Mouse (Mus musculus) CD4-positive, CD25-positive, alpha-beta regulatory T cell, adult 4 months (primary cell): Measurements from ENCODE around the gene 1600014C23Rik. TPM values are rescaled to one million over a fixed set of nuclear protein-coding genes. Genes with fewer than 3 reads are reported as not detected.

Experiments used
- ATAC-seq: one replicate; pipeline ENCODE4 v1.8.0; 2017
- polyA plus RNA-seq, 2 experiments: library from polyadenylated mRNA; unstranded; fragments of 100-300 nt; shearing (Covaris generic); gene quantifications; one replicate each; pipeline ENCODE4 v1.2.1; 2017

The 1600014C23Rik gene
- polyA plus RNA-seq: not detected

GRCm38 (mm10) chr17:45733735-45734301, at the start of gene 1600014C23Rik:
Gene 1600014C23Rik, minus strand, starts transcription at chr17:45733844.
- ATAC-seq: no peak

DNA sequence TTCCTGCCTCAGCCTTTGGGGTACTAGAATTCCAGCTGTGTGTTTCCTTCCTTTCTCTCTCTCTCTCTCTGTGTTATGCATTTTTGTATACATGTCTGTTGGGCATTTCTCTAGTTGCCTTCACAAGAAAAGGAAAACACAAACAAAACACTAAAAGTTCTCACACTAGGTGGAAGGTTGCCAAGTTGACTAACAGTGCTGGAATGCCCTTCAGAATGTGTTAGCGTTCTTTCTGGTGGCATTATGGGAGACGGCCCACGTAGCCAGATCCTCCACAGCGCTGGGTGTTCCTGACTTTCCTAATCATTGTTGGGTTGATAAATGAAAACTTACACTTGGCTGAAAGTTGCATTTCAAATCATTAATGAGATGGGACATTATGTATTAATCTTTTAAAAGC, 44.8 kb upstream of the 1600014C23Rik start:
- ATAC-seq: no peak

DNA sequence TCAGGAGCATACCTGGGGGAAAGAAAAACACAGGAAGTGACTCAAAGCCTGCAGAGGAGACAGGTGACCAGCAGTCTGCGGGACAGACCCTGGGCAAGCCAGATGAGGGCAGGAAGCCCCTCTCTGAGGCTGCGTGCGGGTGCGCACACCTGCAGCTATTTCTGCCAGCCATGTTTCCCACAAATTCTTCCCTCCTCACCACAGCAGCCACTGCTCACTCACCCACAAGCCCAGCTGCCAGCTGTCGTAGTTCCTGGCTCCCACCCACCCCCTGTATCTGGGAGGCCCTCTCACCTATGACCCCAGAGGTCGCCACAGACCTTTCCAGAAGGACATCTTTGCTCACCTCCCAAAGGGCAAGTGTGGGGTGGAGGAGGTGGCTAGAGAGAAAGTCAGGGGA, 43.8 kb upstream of the 1600014C23Rik start:
- ATAC-seq: no peak

GRCm38 (mm10) chr17:45776185-45776584, 42.5 kb upstream of the 1600014C23Rik start:
- no peak for ATAC-seq

DNA sequence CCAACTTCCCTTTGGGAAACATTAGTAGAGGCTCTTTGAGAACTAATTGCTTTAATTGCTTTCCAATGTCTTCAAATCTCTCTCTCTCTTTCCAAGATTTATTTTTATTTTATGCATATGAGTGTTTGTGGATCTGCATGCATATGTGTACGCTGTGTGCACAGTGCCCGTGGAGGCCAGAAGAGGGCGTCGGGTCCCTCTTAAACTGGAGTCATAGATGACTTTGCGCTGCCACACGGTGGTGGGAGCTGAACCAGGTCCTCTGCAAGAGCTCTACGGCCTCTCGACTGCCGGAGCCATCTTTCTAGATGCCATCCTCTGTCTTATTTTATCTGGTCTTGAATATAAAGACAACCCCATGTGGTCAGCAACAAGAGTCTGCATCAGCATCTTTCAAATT, 41.8 kb upstream of the 1600014C23Rik start:
- no peak for ATAC-seq

DNA sequence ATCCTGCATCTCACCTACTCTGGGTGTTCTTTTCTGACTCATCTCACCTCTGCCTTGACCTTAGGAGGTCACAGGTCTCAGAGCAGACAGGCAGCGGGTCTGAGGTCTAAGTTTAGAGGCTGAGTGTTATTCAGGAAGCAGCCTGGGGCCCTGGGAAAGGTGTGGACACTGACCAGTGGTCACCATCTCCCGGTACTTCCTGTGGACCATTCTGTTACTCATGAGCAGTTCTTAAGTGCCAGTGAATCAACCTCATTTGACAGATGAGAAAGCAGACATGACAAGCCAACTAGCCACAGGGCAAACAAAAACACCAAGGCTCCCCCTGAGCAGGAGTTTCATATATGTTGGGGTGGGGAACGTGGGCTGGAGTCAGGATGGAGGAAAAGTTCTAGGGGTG, 38.9 kb upstream of the 1600014C23Rik start:
- ATAC-seq: no peak

DNA sequence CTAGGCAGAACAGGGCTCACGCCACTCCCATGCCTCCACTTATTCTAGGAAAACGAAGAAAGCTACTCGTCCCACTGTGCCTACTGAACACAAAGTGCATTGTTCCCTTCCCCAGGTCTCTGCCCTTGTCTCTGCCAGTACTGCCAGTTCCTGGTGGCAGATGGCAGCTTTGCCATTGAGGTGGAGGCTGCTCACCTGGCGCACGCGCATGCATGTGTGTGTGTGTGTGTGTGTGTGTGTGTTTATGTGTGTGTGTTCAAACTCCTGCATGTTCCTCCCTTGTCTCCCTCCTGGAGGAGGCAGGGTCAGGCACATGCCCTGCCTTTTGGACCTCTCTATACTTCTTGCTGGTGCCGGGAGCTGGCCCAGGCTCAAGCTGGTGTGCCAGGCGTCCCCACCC, 38.5 kb upstream of the 1600014C23Rik start:
- ATAC-seq: no peak

GRCm38 (mm10) chr17:45770441-45770840, 36.8 kb upstream of the 1600014C23Rik start:
- ATAC-seq: no peak

DNA sequence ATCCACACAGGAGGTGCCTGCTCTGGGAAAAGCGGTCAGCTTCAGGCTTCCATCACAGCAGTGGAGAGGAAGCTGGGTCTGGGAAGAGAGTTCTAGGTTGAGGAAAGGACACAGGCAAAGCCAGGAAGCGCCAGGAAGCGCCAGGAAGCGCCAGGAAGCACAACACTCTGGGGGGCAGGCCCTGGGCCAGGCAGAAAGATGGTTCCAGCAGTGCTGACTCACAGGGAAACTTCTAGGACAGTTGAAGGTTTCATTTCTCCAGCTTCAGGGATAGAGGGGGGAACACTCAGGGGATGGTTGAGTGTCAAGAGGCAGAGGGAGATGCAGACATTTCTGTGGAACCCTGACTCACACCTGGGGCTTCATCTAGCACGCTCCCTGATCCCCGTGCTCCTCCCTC, 36.2 kb upstream of the 1600014C23Rik start:
- no peak for ATAC-seq

DNA sequence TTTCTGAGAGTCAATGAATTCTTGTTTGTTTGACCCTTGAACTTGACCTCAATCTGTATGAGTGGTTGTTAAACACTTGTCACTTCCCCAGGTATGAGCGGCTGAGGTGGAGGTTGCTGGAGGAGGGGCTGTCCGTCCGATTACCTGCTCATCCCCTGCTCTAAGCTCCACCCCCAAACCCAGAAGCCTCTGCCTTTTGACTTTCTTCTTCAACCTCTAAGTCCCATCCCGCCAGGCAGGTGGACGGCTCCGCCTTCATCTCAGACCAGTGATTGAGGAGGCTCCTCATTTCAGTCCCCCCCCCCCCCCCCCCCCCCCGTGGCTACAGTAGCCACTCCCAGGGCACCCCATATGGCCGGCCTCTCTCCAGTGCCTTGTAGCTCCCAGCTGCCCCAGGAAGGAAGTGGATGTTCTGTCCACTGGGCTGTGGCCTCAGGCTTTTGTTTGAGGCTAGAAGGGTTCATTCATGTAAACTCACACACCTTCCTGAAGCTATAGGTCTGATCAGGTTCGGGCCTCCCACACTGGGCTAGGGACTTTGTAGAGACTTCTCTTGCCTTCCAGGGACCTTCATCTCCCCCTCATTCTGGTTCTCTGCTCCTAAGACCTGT, 34.0 kb upstream of the 1600014C23Rik start:
- ATAC-seq: no peak

- ATAC-seq: peak; percentile 56
These were observed 33.3 kb upstream of the 1600014C23Rik start for GRCm38 (mm10) chr17:45766735-45767535.

DNA sequence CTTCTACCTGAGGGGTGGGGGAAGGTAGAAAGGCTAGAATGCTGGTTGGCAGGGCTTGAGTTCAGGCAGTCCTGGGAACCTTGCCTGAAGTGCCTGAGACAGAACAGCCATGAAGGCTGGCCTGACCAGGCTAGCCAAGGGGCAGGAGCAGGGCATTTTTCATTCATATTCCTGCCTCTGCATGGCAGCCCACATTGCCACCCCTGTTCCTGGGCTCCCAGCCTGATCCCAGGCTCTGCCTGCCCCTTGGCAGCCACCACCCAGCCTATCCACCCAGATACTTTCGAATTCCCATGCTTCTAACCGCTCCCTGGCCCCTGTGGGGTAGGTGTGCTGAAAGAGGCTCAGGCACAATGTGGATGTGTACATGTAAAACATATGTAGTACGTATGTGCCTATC, 32.3 kb upstream of the 1600014C23Rik start:
- ATAC-seq: no peak

DNA sequence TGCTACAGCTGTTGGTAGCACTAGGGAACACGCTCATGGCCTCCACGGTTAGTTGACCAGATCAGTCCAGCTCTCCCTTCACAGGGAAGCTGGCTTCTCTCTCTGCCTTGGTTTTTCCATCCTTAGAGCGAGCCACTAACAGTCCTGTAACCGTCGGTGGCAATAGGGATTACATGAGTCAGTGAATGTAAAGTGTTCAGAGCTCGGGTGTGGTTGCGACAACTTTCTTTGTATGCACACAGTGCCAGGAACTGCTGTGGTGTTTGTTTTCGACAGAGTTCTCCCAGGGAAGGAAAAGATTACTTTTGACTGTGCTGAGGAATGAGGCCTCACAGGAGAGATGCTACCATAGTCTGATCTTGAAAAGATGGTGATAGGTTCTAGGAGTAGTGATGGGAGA, 29.5 kb upstream of the 1600014C23Rik start:
- no peak for ATAC-seq

- ATAC-seq: no peak
These were observed 28.3 kb upstream of the 1600014C23Rik start for GRCm38 (mm10) chr17:45761902-45762301.

- ATAC-seq: no peak
These were observed 27.5 kb upstream of the 1600014C23Rik start for GRCm38 (mm10) chr17:45760965-45761645.

DNA sequence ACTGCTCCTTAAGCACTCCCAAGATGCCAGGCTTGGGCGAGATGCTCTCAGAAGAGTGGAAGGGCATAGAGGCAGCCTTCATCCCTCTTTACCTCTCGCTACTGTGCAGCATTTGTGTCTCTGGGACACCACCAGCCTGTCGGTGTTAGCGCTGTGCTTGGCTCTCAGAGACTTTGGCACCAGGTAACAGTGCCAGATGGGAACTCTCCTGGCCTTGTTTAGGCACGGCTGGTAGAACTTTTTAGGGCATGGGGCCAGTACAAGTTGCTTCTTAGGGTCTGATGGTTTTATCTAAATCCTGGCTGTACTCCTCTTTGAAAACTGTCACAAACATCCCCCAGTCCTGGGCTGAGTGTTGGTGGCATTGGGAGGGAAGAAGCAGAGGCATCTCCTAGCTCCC, 26.1 kb upstream of the 1600014C23Rik start:
- ATAC-seq: no peak

GRCm38 (mm10) chr17:45758808-45759207, 25.2 kb upstream of the 1600014C23Rik start:
- no peak for ATAC-seq

- no peak for ATAC-seq
These were observed 24.3 kb upstream of the 1600014C23Rik start for GRCm38 (mm10) chr17:45757932-45758331.

GRCm38 (mm10) chr17:45756831-45757230, 23.2 kb upstream of the 1600014C23Rik start:
- ATAC-seq: no peak

DNA sequence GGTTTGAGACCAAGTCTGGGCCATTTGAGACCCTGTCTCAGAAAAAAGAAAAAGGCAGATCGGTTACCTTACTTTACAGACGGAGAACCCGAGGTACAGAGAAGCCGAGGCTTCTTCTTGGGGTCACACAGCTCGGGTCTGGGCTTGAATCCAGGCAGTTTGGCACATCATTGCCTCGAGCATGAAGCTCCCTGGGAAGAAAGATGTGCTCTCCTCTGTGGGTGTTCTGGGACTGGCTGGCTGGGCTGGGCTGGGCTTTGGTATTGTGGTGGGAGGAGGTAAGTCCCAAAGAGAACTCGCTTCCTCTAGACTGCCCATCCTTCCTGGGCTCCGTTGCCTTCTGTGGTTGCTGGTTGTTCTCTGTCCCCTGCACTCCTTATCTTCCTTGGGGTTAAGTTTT, 22.7 kb upstream of the 1600014C23Rik start:
- no peak for ATAC-seq

GRCm38 (mm10) chr17:45754186-45754862, 20.7 kb upstream of the 1600014C23Rik start:
- ATAC-seq: no peak

DNA sequence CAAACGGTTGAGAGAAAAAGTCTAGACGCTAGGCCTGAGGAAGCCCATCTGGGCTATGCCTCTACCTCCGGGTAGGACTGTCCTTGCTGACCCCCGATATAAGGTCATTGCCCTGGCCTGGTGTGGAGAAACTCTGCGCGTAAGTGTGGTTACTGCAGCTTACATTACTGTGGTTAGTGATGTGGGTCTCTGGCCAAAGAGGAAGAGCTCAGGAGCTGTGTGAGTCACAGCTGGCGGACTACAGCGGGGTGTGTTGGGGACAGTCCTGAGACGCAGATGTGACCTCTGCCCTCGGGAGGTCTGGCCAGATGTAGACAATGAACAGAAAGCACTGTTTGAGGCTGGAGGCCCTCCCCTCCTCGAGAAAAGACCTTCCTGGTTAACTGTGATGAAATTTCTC, 19.0 kb upstream of the 1600014C23Rik start:
- ATAC-seq: no peak

GRCm38 (mm10) chr17:45752053-45752452, 18.4 kb upstream of the 1600014C23Rik start:
- ATAC-seq: no peak
